Mouse (Mus musculus) liver, embryonic 14.5 days (tissue): ENCODE measurements around the gene Armh4. TPM values are rescaled to one million over a fixed set of nuclear protein-coding genes. Genes with fewer than 3 reads are reported as not detected.

Experiments
- ATAC-seq: fragments of 200-750 bp; cut with Nextera tagmentation; 2 replicates; pipeline ENCODE4 v1.8.0; 2017; ENCODE audit warnings: moderate number of reproducible peaks, mild to moderate bottlenecking, moderate library complexity; ENCODE audit not compliant: insufficient read depth
- DNase-seq, 3 experiments: peaks; one replicate each; pipeline ENCODE4 v3.0.0-alpha.2; 2012 to 2013; ENCODE audit warnings: low read depth in 3 of 3, low spot score in 3 of 3
- H3K27ac ChIP-seq: fragments of 300-500 bp; sonication (generic); 2 replicates; pipeline ENCODE4 v1.5.1; 2014; ENCODE audit warnings: moderate library complexity, mild to moderate bottlenecking, control low read depth, inconsistent platforms
- H3K27me3 ChIP-seq: fragments of 300-500 bp; sonication (generic); 2 replicates; pipeline ENCODE4 v1.6.1; 2014; ENCODE audit warnings: mild to moderate bottlenecking, low read length, moderate library complexity; ENCODE audit not compliant: control insufficient read depth, insufficient read depth
- H3K36me3 ChIP-seq: fragments of 300-500 bp; sonication (generic); replicated peaks from 2 replicates; pipeline ENCODE4 v1.6.1; 2014; ENCODE audit warnings: low read depth; ENCODE audit not compliant: control insufficient read depth, insufficient read depth
- H3K4me1 ChIP-seq, 2 experiments: fragments of 200-500 bp in 1 of 2; fragments of 300-500 bp in 1 of 2; sonication (generic) in 1 of 2; replicated peaks; 2 replicates each; pipeline ENCODE4 v1.6.1; 2012 to 2014; ENCODE audit warnings: antibody characterized with exemption in 1 of 2, inconsistent platforms in 1 of 2, low read length in 1 of 2; ENCODE audit not compliant: control insufficient read depth in 2 of 2, insufficient read depth in 2 of 2
- H3K4me2 ChIP-seq: fragments of 300-500 bp; sonication (generic); 2 replicates; pipeline ENCODE4 v1.6.1; 2014; ENCODE audit warnings: low read depth, mild to moderate bottlenecking, control low read depth, moderate library complexity
- H3K4me3 ChIP-seq, 2 experiments: fragments of 200-500 bp in 1 of 2; fragments of 300-500 bp in 1 of 2; sonication (generic) in 1 of 2; 2 replicates each; pipeline ENCODE4 v1.5.1; 2012 to 2014; ENCODE audit warnings: low read depth in 2 of 2, low read length in 2 of 2, mild to moderate bottlenecking in 2 of 2, control low read depth in 1 of 2, inconsistent platforms in 1 of 2, moderate library complexity in 1 of 2; ENCODE audit not compliant: insufficient read depth in 1 of 2
- H3K9ac ChIP-seq: fragments of 300-500 bp; sonication (generic); replicated peaks from 2 replicates; pipeline ENCODE4 v1.6.1; 2014; ENCODE audit warnings: mild to moderate bottlenecking, control low read depth, moderate library complexity
- H3K9me3 ChIP-seq: fragments of 300-500 bp; sonication (generic); 2 replicates; pipeline ENCODE4 v1.6.1; 2016; ENCODE audit warnings: low read length, mixed read lengths; ENCODE audit not compliant: control insufficient read depth
- CTCF ChIP-seq: IDR thresholded peaks from 2 replicates; pipeline ENCODE4 v1.5.1; 2016; ENCODE audit warnings: antibody characterized with exemption, low read depth, control low read depth
- EP300 ChIP-seq: IDR thresholded peaks from 2 replicates; pipeline ENCODE4 v1.6.1; 2016; ENCODE audit warnings: antibody characterized with exemption, low read depth
- WGBS: fragments of 180-500 bp; shearing (Covaris S2); extraction: QIAGEN DNeasy Blood & Tissue Kit; methylation state at CpG from one replicate; pipeline ENCODE4 v1.1.7; 2014; ENCODE audit not compliant: insufficient replicate concordance; 5-methylcytosine and 5-hydroxymethylcytosine counted together
- polyA plus RNA-seq, 2 experiments: library from polyadenylated mRNA; depleted of rRNA in 1 of 2; stranded (reverse) in 1 of 2; unstranded in 1 of 2; fragments of >200 nt; fragmentation: Nextera tagmentation in 1 of 2; extraction: Ambion mirVana in 1 of 2; gene quantifications; 2 replicates each; pipeline versions ENCODE4 v1.2.1 to v1.2.3; 2012 to 2014

Armh4 gene
- polyA plus RNA-seq, 2 experiments, result 0.22 to 0.36 TPM

DNA sequence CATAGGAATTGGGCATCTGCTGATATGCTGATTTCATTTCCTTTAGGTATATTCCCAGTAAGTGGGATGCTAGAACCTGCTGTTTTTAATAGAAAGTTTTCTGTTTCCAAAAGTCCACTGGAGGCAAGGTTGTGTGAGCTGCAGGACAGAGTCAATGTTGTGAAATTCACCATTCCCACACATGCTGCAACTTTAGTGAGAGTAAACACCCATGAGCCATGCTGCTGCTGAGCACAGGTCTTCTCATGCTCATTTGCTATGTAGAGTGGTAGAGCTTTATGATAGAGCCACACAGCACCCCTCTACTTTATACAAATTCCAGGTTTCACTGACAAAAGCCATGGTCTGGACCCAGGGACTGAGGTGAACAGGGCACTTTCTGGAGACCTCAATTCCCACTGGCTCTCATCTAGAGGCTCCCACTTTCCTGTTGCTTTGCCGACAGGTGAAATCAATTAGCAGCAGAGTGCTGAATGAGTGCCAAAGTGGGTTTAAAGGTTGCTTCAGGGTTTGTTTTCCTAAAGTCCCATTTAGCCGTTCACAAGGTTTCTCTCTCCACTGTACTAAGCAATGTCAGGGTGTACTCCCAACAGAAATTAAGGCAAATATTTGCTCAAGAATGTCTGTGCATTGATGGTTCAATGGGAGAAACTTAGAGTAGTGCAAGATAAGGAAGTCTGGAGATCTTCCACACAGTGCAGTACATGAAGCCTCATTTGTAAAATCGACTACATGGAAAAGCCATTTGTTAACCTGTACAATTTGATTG lies 79.6 kb downstream of the Armh4 start:
- Histone ChIP-seq H3K36me3 (no peaks in the 10 kb centered on the region), H3K27ac (no peak overlapping the region), H3K4me3 (no peak overlapping the region), H3K9ac (no peak overlapping the region), H3K27me3 (no peaks in the 10 kb centered on the region), H3K9me3 (no peaks in the 10 kb centered on the region), H3K4me2 (no peak overlapping the region), H3K4me1 (no peaks in the 10 kb centered on the region)
- ATAC-seq (no peak), DNase-seq (no peak)
- WGBS, result 52% methylated on average over 3 of the region's 3 CpGs
- TF ChIP-seq EP300 (no peak), CTCF (no peak)

DNA sequence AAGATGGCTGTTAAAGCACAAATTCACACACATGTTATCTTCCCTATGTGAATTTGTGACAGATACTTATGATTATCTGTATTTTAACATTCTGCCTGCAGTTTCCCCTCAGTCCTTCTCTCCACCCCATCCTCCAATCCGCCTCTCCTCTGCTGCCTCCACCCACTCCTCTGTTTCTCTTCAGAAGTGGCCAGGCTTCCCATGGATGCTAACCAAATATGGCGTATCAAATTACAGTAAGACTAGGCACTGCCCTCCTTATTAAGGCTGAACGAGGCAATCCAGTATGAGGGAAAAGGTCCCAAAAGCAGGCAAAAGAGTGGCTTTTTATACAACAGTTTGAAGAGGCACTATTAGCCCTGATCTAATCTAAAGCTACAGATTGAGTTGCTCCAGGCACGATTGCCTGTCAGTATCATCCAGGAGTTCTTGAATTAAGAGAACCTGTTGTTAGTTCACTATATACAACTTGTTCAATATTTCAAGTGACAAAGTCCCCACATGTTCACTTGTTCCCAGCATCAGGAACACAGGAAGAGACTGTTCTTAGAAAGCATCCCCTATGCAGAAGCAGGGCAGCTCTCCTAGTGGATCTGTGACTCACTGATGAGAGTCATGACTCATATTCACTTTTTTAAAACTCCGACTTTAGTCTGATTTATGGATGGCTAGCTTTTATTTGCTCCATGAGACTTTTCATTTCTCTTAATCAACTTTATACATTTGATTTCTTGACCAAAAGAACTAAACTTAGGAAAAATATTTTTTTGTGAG lies 103.5 kb downstream of the Armh4 start:
- no peak overlapping the region for H3K9ac ChIP-seq
- TF ChIP-seq CTCF, result no peak
- TF ChIP-seq EP300, result no peak
- no peaks in the 10 kb centered on the region for H3K27me3 ChIP-seq
- no peak overlapping the region for H3K4me2 ChIP-seq
- no peak overlapping the region for H3K4me3 ChIP-seq
- H3K27ac ChIP-seq, result no peak overlapping the region
- H3K4me1 ChIP-seq, result no peaks in the 10 kb centered on the region
- ATAC-seq, result no peak
- H3K36me3 ChIP-seq, result no peaks in the 10 kb centered on the region
- no peak for DNase-seq
- no peaks in the 10 kb centered on the region for H3K9me3 ChIP-seq
- 47% methylated on average over 5 of the region's 5 CpGs for WGBS

DNA sequence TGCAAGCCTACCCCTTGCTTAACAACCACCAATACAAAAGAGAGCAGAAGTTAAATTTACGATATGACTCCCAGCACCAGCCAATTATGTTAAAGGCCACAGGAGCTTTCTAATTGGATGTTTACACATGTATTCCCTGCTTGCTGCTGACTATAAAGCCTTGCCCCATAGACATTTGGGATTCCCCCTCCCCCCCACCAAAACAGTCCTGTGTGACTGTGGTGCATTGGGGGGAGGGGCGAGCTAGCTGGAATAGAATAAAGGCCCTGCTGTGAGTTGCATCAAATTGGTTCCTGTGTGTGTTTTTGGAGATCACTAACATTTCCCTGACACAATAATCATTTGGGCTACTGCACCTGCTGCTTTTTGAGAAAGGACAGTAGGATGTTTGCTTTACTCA lies 106.6 kb downstream of the Armh4 start:
- Histone ChIP-seq H3K4me3 (no peak overlapping the region), H3K9me3 (no peaks in the 10 kb centered on the region), H3K36me3 (no peaks in the 10 kb centered on the region), H3K4me1 (no peaks in the 10 kb centered on the region), H3K9ac (no peak overlapping the region), H3K4me2 (no peak overlapping the region), H3K27me3 (no peaks in the 10 kb centered on the region), H3K27ac (no peak overlapping the region)
- DNase-seq (no peak), ATAC-seq (no peak)
- TF ChIP-seq EP300 (no peak), CTCF (no peak)
- 60% methylated on average over 2 of the region's 2 CpGs for WGBS

DNA sequence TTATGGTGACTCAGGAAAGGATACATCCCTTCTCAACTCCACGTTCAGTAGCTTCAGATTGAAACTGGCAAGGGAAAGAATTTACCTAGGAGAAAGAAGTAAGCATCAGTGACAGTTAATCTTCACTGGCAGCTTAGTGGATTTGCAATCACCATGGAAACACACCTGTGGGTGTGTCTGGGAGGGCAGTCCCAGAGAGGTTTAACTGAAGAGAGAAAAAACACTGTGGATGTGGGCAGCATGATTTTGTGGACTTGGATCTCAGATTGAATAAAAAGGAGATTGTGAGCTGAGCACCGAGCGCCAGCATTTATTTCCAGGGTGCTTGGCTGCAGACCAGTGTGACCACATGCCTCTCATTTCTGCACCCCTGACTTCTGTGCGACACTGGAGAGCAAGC lies 122.7 kb downstream of the Armh4 start:
- no peaks in the 10 kb centered on the region for H3K4me1 ChIP-seq
- H3K36me3 ChIP-seq, result no peaks in the 10 kb centered on the region
- H3K27ac ChIP-seq, result no peak overlapping the region
- H3K9ac ChIP-seq, result no peak overlapping the region
- no peak overlapping the region for H3K4me3 ChIP-seq
- no peak overlapping the region for H3K4me2 ChIP-seq
- DNase-seq (no peak), ATAC-seq (no peak)
- H3K27me3 ChIP-seq, result no peaks in the 10 kb centered on the region
- WGBS, result 39% methylated on average over 4 of the region's 4 CpGs
- no peak for TF ChIP-seq EP300
- TF ChIP-seq CTCF, result no peak
- no peaks in the 10 kb centered on the region for H3K9me3 ChIP-seq

DNA sequence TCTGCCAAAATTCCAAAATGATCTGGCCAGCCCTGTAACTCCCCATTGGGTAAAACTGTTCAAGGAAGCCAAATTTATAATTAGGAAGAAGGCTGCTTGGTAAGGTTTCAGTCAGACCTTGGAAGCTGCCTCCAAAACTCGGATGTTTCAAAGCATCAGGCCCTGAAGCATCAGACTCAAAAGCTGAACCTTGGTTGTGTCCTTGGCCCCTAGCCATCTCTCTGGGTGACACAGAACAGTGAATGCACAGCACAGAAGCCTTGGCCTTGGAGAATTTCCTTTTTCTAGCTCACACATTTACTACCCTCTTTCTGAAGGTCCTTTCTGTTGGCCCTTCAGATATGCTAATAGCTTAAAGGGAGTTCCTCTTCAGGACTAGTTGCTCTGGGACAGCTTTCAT lies 134.0 kb downstream of the Armh4 start:
- TF ChIP-seq CTCF (no peak), EP300 (no peak)
- Histone ChIP-seq H3K9ac (no peak overlapping the region), H3K4me3 (no peak overlapping the region), H3K36me3 (no peaks in the 10 kb centered on the region), H3K27me3 (no peaks in the 10 kb centered on the region), H3K4me2 (no peak overlapping the region), H3K9me3 (no peaks in the 10 kb centered on the region), H3K4me1 (no peaks in the 10 kb centered on the region), H3K27ac (no peak overlapping the region)
- DNase-seq (no peak), ATAC-seq (no peak)
- WGBS, result 54% methylated on average over 1 of the region's 1 CpGs
